Mouse (Mus musculus): ENCODE measurements around the gene Jchain.
"Not testable (repeated sequence)": the region's sequence is repeated elsewhere in the genome, so short reads cannot be mapped to it uniquely, and the experiment has no call there.

The Jchain gene

DNA sequence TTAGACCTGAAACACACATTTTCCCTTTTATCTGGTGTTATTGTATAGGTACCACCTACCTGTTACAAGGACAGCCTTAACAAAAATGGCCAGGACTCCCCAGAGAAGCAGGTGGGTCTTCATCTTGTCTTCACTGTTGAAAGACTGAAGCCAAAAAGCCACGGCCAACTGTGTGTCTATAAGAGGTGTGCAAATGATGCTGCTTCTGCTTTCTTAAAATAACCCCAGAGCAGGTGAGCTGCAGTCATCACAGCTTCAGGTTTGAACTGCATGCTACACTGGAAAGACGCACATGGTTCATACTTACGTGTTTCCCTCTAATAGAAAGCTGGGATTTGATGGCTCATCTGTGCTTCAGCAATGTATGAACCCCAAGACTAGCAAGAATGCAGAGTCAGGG, at the start of gene Jchain:
Gene Jchain (minus strand): TSS at position 235 of the 400 bp plus-strand sequence.
- no peak for DNase-seq (ENCODE audit: low spot score in 2 of 2)

DNA sequence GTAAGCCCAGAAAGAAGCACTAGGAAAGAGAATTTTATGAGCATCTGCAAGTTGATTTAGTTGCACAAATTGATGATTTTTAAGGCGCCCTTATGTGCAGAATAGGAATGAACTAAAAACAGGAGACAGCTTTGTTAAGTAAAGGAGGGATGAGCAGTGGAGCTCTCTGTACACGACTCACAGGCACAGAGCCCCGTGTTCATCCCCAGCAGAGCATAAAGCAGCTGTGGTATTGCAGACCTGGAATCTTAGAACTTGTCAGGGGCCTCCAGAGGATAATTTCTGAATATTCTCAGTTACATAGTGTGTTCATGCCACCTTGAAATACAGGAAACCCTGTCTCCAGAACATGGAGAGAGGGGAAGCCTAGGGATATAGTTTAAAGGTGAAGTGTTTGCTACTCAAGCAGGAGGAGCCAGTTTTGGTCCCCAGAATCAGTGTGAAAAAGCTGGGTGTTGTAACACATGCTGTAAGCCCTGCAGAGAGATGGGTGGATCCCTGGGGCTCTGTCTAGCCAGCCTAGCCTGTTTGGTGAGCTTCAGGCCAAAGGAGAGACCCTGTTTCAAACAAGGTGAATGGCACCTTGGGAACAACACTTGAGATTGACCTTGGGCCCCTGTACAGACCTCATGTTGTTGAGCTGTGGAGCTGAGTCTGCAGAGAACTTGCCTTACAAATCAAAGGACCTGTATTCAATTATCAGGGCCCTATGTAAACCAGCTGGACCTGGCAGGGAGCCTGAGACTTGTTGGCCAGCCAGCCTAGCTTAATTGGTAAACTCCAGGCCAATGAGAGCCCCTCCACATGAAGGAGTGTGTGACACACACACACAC, 48.0 kb upstream of the Jchain start:
- DNase-seq (ENCODE audit: low spot score in 2 of 2): no peak

DNA sequence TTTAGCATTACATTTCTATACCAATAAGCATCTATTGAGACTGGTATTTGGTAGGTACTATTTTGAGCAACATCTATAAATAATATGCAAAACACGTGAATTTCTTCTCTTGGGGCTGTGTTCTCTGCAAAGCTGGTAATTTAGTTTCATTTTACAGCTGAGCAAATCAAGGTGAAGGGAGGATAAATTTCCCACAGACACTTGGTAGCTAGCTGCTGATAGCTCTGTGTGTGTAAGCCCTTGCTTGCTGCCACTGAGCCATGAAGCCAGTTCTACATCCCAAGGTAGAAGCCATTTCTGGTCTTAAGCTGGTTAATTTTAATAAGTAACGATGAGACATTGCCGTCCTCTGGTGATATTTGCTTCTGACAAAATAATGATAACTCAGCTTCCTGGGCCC, 47.1 kb upstream of the Jchain start:
- DNase-seq (ENCODE audit: low spot score in 2 of 2): no peak

DNA sequence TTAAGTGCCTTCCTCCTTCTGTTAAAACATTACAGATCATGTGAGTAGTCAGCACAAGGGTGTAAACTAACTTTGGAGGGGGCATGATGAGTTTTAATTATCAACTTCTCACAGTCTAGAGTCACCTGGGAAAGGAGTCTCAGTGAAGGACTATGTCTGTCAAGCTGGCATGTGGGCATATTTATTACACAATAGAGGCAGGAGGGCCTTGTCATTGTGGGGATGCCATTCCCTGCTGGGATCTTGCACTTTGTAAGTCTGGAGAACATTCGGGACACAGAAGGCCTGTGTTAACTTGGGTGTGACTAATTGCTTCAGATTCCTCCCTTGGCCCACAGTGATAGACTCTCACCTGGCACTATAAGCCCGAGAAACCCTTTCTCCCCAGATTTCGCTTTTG, 41.9 kb upstream of the Jchain start:
- no peak for DNase-seq (ENCODE audit: low spot score in 2 of 2)

DNA sequence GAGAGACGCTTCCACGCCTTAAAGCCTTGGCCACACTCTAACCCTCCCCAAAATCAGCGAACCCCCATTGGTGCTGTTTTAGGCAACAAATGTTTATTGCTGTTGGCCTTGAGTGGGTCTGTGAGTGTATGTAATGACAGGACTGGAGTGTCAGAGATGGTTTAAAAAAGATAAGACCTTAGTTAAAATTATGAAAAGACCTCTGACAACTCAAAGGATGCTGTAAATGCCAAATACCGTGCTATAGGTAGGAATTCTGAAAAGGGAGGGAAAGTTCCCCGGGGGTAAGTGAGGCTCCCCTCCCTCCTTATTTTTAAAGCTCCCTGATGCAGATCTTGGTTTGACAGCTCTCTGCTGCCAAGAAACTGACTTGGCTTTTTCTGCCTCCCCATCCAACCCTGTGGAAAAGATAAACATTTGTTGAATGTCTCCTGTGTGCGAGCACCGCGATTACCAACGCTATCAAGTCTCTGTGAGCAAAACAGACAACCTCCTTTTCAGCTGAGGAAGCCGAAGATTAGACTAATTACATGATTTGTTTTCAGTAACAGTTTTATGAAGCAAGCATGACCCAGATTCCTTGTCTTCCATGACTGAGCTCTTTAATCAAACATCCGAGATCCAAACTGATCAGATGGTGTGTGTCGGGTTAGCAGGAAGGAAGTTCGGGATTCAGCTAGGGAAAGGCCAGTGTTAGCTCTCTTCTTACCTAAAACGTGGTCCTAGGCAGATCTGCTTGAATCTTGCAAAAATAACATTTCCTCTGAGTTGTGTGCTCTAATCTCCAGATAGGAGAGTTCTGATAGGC, 38.5 kb upstream of the Jchain start:
- DNase-seq (ENCODE audit: low spot score in 2 of 2): no peak

DNA sequence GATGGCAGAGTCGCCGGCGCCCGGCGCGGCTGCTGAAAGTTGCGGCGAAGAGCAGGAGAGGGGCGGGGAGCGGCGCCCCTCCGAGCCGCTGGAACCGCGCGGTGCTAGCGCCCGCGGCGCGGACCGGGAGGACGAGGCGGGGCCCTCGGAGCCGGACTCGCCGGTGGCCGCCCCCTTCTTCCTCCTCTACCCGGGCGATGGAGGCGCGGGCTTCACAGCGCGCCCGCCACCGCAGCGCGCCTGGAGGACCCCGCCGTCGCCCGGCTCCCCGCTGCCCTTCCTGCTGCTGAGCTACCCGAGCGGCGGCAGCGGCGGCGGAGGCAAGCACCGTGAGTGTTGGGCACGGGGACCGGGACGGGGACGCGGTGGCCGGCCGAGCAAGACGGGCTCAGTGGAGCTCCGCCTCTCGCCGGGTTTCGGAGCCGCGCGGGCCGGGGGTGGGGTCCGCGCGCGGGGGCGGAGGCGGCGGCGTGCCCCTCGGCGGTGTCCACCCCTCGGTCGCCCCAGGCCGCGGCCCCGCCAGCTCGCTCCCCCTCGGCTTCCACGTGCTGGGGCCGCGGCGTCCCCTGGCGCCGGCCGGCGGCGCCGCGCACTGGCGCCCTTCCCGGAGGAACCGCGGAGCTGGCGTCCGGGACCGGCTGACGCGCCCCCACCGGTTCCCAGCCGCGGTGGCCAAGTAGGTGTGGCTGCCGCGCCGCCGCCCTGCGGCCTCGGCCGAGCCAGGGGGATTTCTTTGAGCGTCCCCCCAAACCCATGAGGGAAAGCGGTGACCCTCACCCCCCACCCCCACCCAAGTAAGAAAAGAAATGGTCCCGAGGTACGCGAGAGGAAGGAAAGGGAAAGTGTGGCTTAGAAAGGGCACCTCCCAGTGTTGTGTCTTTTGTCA, 37.7 kb upstream of the Jchain start:
- DNase-seq (ENCODE audit: low spot score in 2 of 2): peak; percentile 12 to 13

DNA sequence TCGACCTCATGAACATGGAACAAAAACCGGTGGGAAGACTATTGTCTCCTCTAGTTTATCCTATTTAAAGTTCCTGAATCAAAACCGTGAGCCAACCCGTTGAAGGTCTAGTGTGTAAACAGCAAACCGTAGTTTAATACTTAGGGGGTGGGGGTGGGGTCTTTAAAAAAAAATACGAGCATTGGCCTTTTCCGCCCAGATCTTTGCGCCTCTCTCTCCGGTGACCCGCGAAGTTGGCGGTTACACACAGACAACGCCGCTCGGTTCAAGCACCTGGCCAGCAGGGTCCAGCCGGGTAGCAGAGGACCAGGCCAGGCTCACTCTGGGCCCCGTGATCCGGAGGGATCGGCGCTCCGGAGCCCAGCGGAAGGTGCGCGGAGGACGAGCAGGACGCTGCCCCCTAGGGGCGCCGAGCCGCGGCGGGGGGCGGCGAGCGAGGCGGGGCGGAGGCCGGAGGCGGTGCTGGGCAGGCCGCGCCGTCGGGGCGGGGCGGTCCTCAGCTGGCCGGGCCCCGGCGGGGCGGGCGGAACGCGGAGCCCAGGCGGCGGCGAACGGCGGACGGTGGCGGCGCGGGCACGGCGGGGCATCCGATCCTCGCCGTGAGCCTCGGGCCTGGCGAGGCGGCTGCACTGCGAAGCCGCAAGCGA, 36.9 kb upstream of the Jchain start, which contains the start of gene Rufy3:
Gene Rufy3 (plus strand): TSS at position 540 of the 647 bp plus-strand sequence.
- peak; percentile 58 to 75 for DNase-seq (ENCODE audit: low spot score in 2 of 2)

DNA sequence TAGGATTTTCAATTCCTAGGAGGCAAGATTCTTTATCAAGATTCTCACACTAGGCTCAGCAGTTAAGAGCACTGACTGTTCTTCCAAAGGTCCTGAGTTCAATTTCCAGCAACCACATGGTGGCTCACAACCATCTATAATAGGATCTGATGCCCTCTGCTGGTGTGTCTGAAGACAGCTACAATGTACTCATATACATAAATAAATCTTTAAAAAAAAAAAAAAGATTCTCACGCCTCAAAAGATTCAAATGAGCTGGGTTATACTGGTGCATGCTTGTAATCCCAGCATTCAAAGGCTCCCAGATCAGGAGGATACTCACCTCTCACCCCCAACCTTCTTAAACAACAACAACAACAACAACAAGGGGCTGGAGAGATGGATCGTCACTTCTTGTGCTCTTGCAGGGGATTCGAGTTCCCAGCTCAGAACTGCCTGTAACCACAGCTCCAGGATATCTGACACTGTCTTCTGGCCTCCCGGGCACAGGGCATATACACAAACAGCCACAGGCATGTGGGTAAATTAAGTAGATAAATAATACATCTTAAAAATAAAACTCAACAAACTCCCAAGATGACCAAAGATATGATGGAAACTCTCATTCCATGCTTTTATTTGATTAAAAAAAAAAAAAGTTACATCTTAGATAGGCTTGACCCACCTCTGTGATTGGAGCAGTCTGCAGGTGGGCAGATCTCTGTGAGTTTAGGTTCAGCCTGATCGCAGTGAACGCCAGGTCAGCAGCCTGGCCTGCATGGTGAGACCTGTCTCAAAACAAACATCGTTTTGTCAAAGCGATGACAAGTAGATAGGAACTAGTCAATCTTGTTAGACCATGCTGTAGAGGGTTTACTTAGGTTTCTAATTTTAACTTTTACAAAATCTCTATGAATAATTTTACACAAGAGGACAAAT, 35.4 kb upstream of the Jchain start:
- no peak for DNase-seq (ENCODE audit: low spot score in 2 of 2)

DNA sequence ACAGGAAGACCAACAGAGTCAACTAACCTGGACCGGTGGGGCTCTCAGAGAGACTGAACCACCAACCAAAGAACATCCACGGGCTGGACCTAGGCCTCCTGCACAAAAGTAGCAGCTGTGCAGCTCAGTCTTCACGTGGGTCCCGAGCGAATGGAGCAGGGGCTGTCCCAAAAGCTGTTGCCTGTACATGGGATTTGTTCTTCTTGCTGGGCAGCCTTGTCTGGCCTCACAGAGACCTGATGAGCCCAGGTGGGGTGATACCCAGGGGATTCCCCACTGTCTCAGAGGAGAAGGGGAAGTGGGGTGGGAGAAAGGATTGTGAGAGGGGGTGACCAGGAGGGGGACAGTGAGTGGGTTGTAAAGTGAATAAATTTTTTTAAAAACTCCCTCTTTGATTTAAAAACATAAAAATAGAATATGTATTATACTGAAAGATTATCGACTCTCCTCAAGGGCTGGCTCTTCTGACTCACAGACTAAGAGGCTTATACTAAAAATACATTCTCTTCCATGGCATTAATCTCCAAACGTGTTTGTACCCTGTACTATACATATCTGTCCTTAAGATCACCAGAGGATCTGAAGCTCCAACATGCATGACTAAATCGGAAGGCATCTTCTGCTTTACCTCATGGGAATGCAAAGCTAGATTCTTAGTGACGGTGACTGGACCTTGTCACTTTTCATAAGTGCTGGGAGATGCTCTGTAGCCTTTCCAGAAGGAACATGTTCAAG, 33.6 kb upstream of the Jchain start:
- DNase-seq (ENCODE audit: low spot score in 2 of 2): no peak

DNA sequence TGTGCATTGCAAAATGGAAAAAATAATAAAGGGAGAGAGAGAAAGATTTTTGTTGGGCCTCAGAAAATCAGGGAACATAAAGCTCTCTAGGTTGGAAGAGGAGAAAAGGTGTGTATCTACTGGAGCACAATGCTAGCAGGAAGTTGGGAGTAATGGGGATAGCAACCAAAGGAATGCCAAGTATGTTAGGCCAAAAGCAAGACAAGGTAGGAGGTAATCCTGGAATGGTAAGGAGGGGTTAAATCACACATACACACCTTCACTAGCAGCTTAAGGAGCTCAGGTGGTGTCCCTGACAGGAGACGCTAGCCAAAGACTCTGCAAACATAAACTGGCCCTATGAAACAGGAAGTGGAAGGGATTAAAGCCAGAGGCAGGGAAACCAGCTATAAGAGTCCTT, 31.3 kb upstream of the Jchain start:
- DNase-seq (ENCODE audit: low spot score in 2 of 2): no peak

DNA sequence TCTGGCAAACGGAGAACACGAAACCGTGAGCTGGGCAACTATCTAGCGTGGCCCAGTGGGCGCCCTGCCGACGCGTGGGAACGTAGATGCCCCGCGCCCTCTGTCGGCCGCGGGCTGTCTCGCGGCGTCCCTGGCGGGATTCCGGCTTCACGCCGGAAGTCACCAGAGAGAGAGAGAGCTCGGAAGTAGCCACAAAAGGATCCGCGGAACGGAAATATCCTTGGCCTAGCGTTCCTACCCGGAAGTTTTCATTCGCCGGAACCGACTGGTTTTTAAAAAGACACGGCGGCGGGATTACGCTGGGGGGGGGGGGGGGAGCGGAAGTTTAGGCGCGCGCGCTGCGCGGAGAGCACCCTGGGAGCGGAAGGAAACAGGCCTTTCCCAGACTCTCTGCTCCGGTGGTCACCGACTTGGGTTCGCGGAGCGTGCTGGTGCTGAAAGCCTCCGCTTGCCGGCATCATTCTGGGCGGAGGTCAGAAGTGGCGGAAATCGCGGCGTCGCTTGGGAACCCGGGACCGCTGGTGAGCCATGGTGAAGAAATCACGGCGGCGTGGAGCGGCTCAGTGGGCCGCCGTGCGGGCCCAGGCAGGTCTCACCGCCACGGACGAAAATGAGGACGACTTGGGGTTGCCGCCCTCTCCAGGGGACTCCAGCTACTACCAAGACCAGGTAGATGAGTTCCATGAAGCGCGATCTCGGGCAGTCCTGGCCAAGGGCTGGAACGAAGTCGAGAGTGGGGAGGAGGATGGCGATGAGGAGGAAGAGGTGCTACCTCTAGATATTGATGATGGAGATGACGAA, 26.6 kb upstream of the Jchain start, which contains the start of gene Utp3:
Gene Utp3 (plus strand): TSS at position 377 of the 801 bp plus-strand sequence.
- peak; percentile 90 to 94 for DNase-seq (ENCODE audit: low spot score in 2 of 2)

DNA sequence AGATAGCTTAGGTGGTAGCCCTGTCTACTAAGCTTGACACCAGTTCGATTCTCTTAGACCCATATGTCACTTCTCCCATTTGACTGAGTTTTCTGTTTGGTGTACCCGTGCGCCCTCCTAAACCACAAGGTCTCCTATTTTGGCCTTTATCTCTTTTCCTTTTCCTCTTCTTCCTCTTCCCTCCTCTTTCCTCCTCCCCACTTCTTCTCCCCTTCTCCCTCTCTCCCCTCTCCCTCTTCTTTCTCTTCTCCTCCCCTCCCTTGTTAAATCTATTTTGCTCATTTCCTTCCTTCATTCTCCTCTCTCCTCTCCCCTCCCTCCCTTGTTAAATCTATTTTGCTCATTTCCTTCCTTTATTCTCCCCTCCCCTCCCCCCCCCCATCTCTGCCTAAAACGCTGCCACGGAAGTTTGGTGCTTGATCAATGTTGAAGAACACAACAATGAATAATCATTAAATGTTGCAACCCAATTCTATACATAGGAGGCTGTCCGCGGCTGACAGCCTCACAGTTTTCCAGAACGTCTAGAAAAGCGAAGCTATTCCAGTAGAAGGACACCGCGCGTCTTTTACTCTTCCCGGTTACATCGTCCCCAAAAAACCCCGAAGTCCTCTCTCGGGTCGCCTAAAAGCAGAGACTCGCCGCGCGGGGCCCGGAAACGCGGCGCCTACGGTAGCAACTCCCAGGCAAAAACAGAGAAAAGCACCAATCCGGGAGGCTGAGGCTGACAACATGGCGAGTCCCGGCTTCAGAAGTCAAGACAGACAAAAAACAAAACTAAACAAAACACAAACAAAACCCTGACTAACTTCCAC, 25.8 kb upstream of the Jchain start:
- DNase-seq (ENCODE audit: low spot score in 2 of 2): no peak

DNA sequence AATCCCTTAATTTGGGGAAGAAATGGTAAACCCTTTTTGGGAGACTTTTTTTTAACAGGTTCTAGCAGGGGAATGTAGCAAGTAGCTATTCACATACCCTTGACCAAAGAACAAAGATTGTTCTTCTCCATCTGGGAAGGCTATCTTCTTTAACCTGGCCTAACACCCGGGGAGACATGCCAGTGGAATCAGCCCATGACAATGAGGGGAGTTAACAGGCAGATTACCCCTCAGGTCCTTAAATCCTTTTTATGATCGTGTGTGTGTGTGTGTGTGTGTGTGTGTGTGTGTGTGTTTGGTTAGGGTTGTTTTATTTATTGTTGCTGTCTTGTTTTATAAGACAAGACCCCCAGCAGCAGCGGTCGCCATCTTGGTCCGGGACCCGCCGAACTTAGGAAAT, 17.8 kb upstream of the Jchain start:
- DNase-seq (ENCODE audit: low spot score in 2 of 2): no peak

DNA sequence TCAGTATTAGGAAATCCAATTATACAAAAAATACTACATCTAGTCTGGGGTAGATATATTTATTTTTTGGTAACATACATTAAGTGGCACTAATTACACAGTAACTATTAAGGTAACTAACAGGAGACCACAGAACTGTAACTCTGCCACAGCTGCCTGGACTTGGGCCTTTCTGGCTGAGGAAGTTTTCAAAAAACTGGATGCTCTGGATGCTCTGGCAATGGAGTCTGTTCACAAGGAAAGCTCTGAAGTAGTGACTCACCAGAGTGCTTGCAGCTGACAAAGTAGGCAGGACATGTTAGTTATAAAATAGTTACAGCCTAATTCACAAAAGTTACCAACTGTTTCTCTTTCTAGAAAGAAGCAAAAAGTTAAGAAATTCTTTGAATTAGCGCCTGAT, 16.7 kb upstream of the Jchain start:
- DNase-seq (ENCODE audit: low spot score in 2 of 2): not testable (repeated sequence)

DNA sequence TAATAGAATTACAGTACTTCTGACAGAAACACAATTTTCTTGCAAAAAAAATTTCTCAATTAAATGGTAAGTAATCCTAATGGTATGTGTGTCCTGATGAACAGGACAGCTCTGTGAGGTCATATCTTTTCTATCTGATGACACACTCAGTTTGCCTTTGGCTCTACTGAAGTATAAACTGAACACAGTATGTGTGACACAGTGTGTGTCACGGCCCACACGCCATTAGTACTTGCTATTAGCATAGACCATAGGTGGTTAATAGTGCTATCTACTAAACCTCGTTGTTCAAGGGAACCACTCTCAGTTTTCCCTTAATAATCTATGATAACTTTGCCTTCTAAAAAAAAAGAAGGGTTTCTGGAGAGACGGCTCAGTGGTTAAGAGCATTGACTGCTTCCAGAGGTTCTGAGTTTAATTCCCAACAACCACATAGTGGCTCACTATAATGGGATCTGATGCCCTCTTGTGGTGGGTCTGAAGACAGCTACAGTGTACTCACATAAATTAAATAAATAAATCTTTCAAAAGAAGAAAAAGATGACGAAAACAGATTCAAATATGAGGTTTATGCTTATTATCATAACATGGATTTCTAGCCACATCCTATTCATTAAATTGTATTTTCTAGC, 15.1 kb upstream of the Jchain start:
- DNase-seq (ENCODE audit: low spot score in 2 of 2): peak in 1 of 2 experiments; percentile 20

DNA sequence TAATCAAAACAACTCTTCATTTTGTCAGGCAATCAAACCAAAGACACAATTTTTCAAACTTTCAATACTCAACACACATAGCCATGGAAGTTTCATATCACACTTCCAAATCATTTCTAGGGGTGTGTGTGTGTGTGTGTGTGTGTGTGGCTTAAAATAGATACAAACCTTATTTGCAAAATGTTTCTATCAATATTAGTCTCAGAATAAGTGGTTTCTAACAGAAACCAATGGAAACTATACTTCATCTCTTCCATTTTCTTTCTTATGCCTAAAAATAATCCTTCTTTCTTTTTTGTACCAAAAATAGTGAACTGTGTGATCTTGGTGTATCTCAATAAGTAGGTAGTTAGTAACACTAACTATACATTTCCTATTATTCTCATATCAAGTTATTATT, 13.2 kb upstream of the Jchain start:
- DNase-seq (ENCODE audit: low spot score in 2 of 2): no peak

DNA sequence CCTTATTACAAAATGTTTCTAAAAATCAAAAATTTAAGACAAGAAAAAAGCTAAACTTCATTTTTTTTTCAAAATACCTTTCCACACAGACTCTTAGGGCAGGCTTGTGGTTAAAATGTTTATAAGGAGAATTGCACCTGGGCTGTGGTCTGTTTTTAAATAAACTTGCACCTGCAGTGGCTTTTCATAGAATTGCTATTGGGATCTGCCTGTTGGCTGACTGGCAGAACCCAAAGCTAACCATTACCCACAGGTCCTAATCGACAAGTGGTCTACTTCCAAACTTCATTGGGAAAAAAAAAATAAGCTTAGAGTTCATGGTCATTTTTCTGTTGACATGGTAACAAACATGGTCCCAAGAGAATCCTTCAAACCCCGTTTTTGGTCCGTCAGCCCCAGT, 7.0 kb upstream of the Jchain start:
- DNase-seq (ENCODE audit: low spot score in 2 of 2): no peak

All from natural killer cell, adult 2 months (primary cell).